Mouse (Mus musculus): ENCODE data around the gene Spty2d1. TPM values are rescaled to one million over a fixed set of nuclear protein-coding genes. Genes with fewer than 3 reads are reported as not detected.
A peak's percentile ranks its signal among the peaks of the same experiment; 100 is the strongest.

The Spty2d1 gene
- total RNA-seq, 2 experiments from 2014 or later: 18.7 to 20.4 TPM

GRCm38 (mm10) chr7:47022482-47022881 is 14.3 kb upstream of the Spty2d1 start:
- no peak for DNase-seq (ENCODE audit: low spot score in 2 of 2)

GRCm38 (mm10) chr7:47020956-47021355 is 12.7 kb upstream of the Spty2d1 start:
- no peak for DNase-seq (ENCODE audit: low spot score in 2 of 2)

GRCm38 (mm10) chr7:47019641-47020040 is 11.4 kb upstream of the Spty2d1 start:
- DNase-seq (ENCODE audit: low spot score in 2 of 2): peak; percentile 53 to 70

- DNase-seq (ENCODE audit: low spot score in 2 of 2): no peak
Observed at GRCm38 (mm10) chr7:47017146-47017545, 8.9 kb upstream of the Spty2d1 start.

GRCm38 (mm10) chr7:47016602-47017001 is 8.4 kb upstream of the Spty2d1 start:
- DNase-seq (ENCODE audit: low spot score in 2 of 2): no peak

GRCm38 (mm10) chr7:47015390-47016065 is 7.3 kb upstream of the Spty2d1 start:
- DNase-seq (ENCODE audit: low spot score in 2 of 2): peak in 1 of 2 experiments; percentile 88

GRCm38 (mm10) chr7:47014564-47015389 is 6.6 kb upstream of the Spty2d1 start:
- DNase-seq (ENCODE audit: low spot score in 2 of 2): no peak

GRCm38 (mm10) chr7:47013131-47013767 is 5.0 kb upstream of the Spty2d1 start:
- DNase-seq (ENCODE audit: low spot score in 2 of 2): no peak

- DNase-seq (ENCODE audit: low spot score in 2 of 2): no peak
Observed at GRCm38 (mm10) chr7:47007818-47008167, 418 bp downstream of the Spty2d1 start.

GRCm38 (mm10) chr7:47007109-47007780 is 966 bp downstream of the Spty2d1 start:
- DNase-seq (ENCODE audit: low spot score in 2 of 2): no peak

- no peak for DNase-seq (ENCODE audit: low spot score in 2 of 2)
Observed at GRCm38 (mm10) chr7:47003411-47004115, 4.6 kb downstream of the Spty2d1 start.

GRCm38 (mm10) chr7:47001900-47002275 is 6.3 kb downstream of the Spty2d1 start:
- DNase-seq (ENCODE audit: low spot score in 2 of 2): no peak

- no peak for DNase-seq (ENCODE audit: low spot score in 2 of 2)
Observed at GRCm38 (mm10) chr7:47001125-47001899, 6.9 kb downstream of the Spty2d1 start.

- DNase-seq (ENCODE audit: low spot score in 2 of 2): peak; percentile 44 to 58
Observed at GRCm38 (mm10) chr7:47000644-47000983, 7.6 kb downstream of the Spty2d1 start.

- DNase-seq (ENCODE audit: low spot score in 2 of 2): no peak
Observed at GRCm38 (mm10) chr7:46999983-47000643, 8.1 kb downstream of the Spty2d1 start.

GRCm38 (mm10) chr7:46998942-46999341 is 9.3 kb downstream of the Spty2d1 start:
- no peak for DNase-seq (ENCODE audit: low spot score in 2 of 2)

GRCm38 (mm10) chr7:46997644-46998395 is 10.4 kb downstream of the Spty2d1 start:
- no peak for DNase-seq (ENCODE audit: low spot score in 2 of 2)

GRCm38 (mm10) chr7:46997008-46997407 is 11.2 kb downstream of the Spty2d1 start:
- DNase-seq (ENCODE audit: low spot score in 2 of 2): no peak

- no peak for DNase-seq (ENCODE audit: low spot score in 2 of 2)
Observed at GRCm38 (mm10) chr7:46995558-46995957, 12.7 kb downstream of the Spty2d1 start.

All from layer of hippocampus, adult 18-20 months (tissue).